Mouse (Mus musculus) lung, adult 2 months (tissue): ENCODE results near the gene Oxt.

ENCODE experiments used
- CTCF ChIP-seq: fragments of 200-500 bp; IDR thresholded peaks from 2 replicates; pipeline ENCODE4 v1.5.1; 2011; ENCODE audit warnings: mild to moderate bottlenecking, low read length, control low read depth; ENCODE audit not compliant: insufficient read depth
- POLR2A ChIP-seq: fragments of 200-500 bp; IDR thresholded peaks from 2 replicates; pipeline ENCODE4 v1.6.1; 2011; ENCODE audit warnings: low read depth, mild to moderate bottlenecking, control low read depth, low read length, borderline replicate concordance; ENCODE audit errors: extremely low read depth

GRCm38 (mm10) chr2:130558015-130558414 is 18.0 kb upstream of the Oxt start:
- TF ChIP-seq POLR2A: no peak
- TF ChIP-seq CTCF: no peak
